Mouse (Mus musculus) embryo, embryonic 11.5 days (tissue): ENCODE data around the gene Xpnpep3.
"Not testable (repeated sequence)": the region's sequence is repeated elsewhere in the genome, so short reads cannot be mapped to it uniquely, and the experiment has no call there.

Experiments
- DNase-seq: peaks from one replicate; pipeline ENCODE4 v3.0.0-alpha.2; 2012; ENCODE audit warnings: low read depth, low spot score

The Xpnpep3 gene

GRCm38 (mm10) chr15:81399297-81399637 is 671 bp upstream of the Xpnpep3 start:
- DNase-seq: no peak

GRCm38 (mm10) chr15:81405008-81405407 is 5.1 kb downstream of the Xpnpep3 start:
- no peak for DNase-seq

- no peak for DNase-seq
Measured at GRCm38 (mm10) chr15:81408199-81408598, 8.3 kb downstream of the Xpnpep3 start, which contains the start of gene Dnajb7. Dnajb7 (minus strand) TSS chr15:81408299.

- DNase-seq: not testable (repeated sequence)
Measured at GRCm38 (mm10) chr15:81416763-81417310, 16.9 kb downstream of the Xpnpep3 start.

- DNase-seq: no peak
Measured at GRCm38 (mm10) chr15:81418065-81418464, 18.1 kb downstream of the Xpnpep3 start.

- no peak for DNase-seq
Measured at GRCm38 (mm10) chr15:81421454-81421853, 21.5 kb downstream of the Xpnpep3 start.

GRCm38 (mm10) chr15:81422156-81422681 is 22.3 kb downstream of the Xpnpep3 start:
- DNase-seq: no peak

GRCm38 (mm10) chr15:81425311-81425710 is 25.4 kb downstream of the Xpnpep3 start:
- DNase-seq: no peak

- DNase-seq: no peak
Measured at GRCm38 (mm10) chr15:81427947-81428346, 28.0 kb downstream of the Xpnpep3 start.

GRCm38 (mm10) chr15:81431195-81431594 is 31.3 kb downstream of the Xpnpep3 start:
- DNase-seq: no peak

- DNase-seq: no peak
Measured at GRCm38 (mm10) chr15:81438345-81438744, 38.4 kb downstream of the Xpnpep3 start.

GRCm38 (mm10) chr15:81439236-81439635 is 39.3 kb downstream of the Xpnpep3 start:
- no peak for DNase-seq

- DNase-seq: peak; percentile 64
Measured at GRCm38 (mm10) chr15:81448463-81448862, 48.5 kb downstream of the Xpnpep3 start.

- no peak for DNase-seq
Measured at GRCm38 (mm10) chr15:81461523-81461922, 61.6 kb downstream of the Xpnpep3 start.

GRCm38 (mm10) chr15:81465016-81465660 is 65.2 kb downstream of the Xpnpep3 start:
- DNase-seq: no peak

GRCm38 (mm10) chr15:81465901-81466737 is 66.2 kb downstream of the Xpnpep3 start, which contains the start of gene Rbx1:
Rbx1 (plus strand) TSS chr15:81466296.
- peak; percentile 98 for DNase-seq

GRCm38 (mm10) chr15:81466738-81467113 is 66.8 kb downstream of the Xpnpep3 start:
- DNase-seq: no peak

- DNase-seq: no peak
Measured at GRCm38 (mm10) chr15:81470735-81471134, 70.8 kb downstream of the Xpnpep3 start.

- no peak for DNase-seq
Measured at GRCm38 (mm10) chr15:81472256-81472655, 72.3 kb downstream of the Xpnpep3 start.

GRCm38 (mm10) chr15:81475654-81476053 is 75.7 kb downstream of the Xpnpep3 start:
- no peak for DNase-seq

- DNase-seq: no peak
Measured at GRCm38 (mm10) chr15:81476597-81476996, 76.7 kb downstream of the Xpnpep3 start.

GRCm38 (mm10) chr15:81479446-81480213 is 79.7 kb downstream of the Xpnpep3 start:
- no peak for DNase-seq
